ENCODE assay signal across 27 mouse cellular contexts in genomic region chr19:4014802-4015201, GRCm38 (mm10). TPM values are rescaled to one million over a fixed set of nuclear protein-coding genes. Genes with fewer than 3 reads are reported as not detected.
DNase-seq lines count a peak whose midpoint lies in the region; ATAC-seq and TF ChIP-seq lines count a peak whose summit lies in the region.
"Had no signal": no experiment of that assay in that cellular context is flagged by ENCODE, and none has a peak within 500 bp of the region (broad histone marks: within the 10 kb centered on the region; RNA-seq: fewer than 3 reads in every experiment).

No protein-coding gene starts in this region.

- peaks cover 7% of the 10 kb centered on the region for H3K36me3 ChIP-seq in forebrain, embryonic 13.5 days (ENCODE audit: poor library complexity, severe bottlenecking)
- H3K36me3 ChIP-seq in forebrain, postnatal 0 days (ENCODE audit: insufficient read depth), result no peaks in the 10 kb centered on the region; the same call in 1 of the 2 replicates
- H3K36me3 ChIP-seq in limb, embryonic 13.5 days, result peaks cover 12% of the 10 kb centered on the region
- H3K36me3 ChIP-seq in limb, embryonic 10.5 days, result peaks cover 13% of the 10 kb centered on the region
- H3K36me3 ChIP-seq in embryonic facial prominence, embryonic 13.5 days, result peaks cover 8% of the 10 kb centered on the region
- peaks cover 2% of the 10 kb centered on the region; the same call in 1 of the 2 replicates for H3K36me3 ChIP-seq in liver, embryonic 16.5 days (ENCODE audit: control insufficient read depth, insufficient read depth)

- peak overlapping the region; percentile 1 for H3K9ac ChIP-seq in forebrain, embryonic 13.5 days
- H3K9ac ChIP-seq in forebrain, postnatal 0 days, result no peak overlapping the region
- 0 out of 2 replicates have a peak overlapping the region, but pooled peaks have one; percentile 45 for H3K9ac ChIP-seq in limb, embryonic 13.5 days
- H3K9ac ChIP-seq in embryonic facial prominence, embryonic 13.5 days, result peak overlapping the region; percentile 32; the same call in 1 of the 2 replicates
- H3K9ac ChIP-seq in liver, embryonic 16.5 days (ENCODE audit: low read depth, low read length), result no peak overlapping the region
- H3K9ac ChIP-seq: embryonic facial prominence, embryonic 15.5 days; hindbrain, embryonic 15.5 days; limb, embryonic 12.5 days; lung, embryonic 15.5 days; midbrain, embryonic 12.5 days; stomach, embryonic 15.5 days had no signal

- no peak for DNase-seq in forebrain, postnatal 0 days
- no peak for DNase-seq in limb, embryonic 10.5 days (ENCODE audit: low spot score)
- no peak for DNase-seq in gastrocnemius, adult 8-10 months (ENCODE audit: low spot score in 2 of 2)
- DNase-seq: adrenal gland, postnatal 25 days; B cell, adult 2 months; cerebellum, adult 11 months; gastrocnemius, adult 2 months; kidney, postnatal 36 days; layer of hippocampus, adult 9-11 months; thymus, adult 18-20 months; thymus, postnatal 4 days had no signal

- H3K4me2 ChIP-seq in forebrain, embryonic 13.5 days, result no peak overlapping the region
- no peak overlapping the region for H3K4me2 ChIP-seq in forebrain, postnatal 0 days (ENCODE audit: low read depth)
- H3K4me2 ChIP-seq in limb, embryonic 13.5 days (replicated peaks), result no peak overlapping the region
- H3K4me2 ChIP-seq in embryonic facial prominence, embryonic 13.5 days, result no peak overlapping the region
- no peak overlapping the region for H3K4me2 ChIP-seq in liver, embryonic 16.5 days (ENCODE audit: low read depth, low read length)
- H3K4me2 ChIP-seq: embryonic facial prominence, embryonic 15.5 days; hindbrain, embryonic 15.5 days; limb, embryonic 12.5 days; lung, embryonic 15.5 days; midbrain, embryonic 12.5 days; stomach, embryonic 15.5 days had no signal

- H3K4me3 ChIP-seq in forebrain, embryonic 13.5 days, result no peak overlapping the region
- no peak overlapping the region for H3K4me3 ChIP-seq in forebrain, postnatal 0 days (ENCODE audit: low read depth, low read length)
- no peak overlapping the region for H3K4me3 ChIP-seq in limb, embryonic 13.5 days
- H3K4me3 ChIP-seq in limb, embryonic 10.5 days, result no peak overlapping the region
- H3K4me3 ChIP-seq in embryonic facial prominence, embryonic 13.5 days, result no peak overlapping the region
- H3K4me3 ChIP-seq in liver, embryonic 16.5 days (ENCODE audit: low read depth, low read length), result no peak overlapping the region
- H3K4me3 ChIP-seq: embryonic facial prominence, embryonic 15.5 days; gastrocnemius, adult 2 months; hindbrain, embryonic 15.5 days; limb, embryonic 12.5 days; lung, embryonic 15.5 days; midbrain, embryonic 12.5 days; stomach, embryonic 15.5 days had no signal

- ATAC-seq in forebrain, embryonic 13.5 days, result no peak
- ATAC-seq in forebrain, postnatal 0 days, result no peak
- ATAC-seq in limb, embryonic 13.5 days (ENCODE audit: low FRiP score, low read depth), result no peak
- ATAC-seq in embryonic facial prominence, embryonic 13.5 days (ENCODE audit: insufficient number of reproducible peaks, insufficient read depth, low FRiP score, low TSS enrichment, low read depth), result no peak
- ATAC-seq in liver, embryonic 16.5 days (ENCODE audit: low read depth), result no peak
- ATAC-seq: intestine, embryonic 16.5 days had no signal

- TF ChIP-seq CTCF in forebrain, postnatal 0 days (IDR thresholded peaks at IDR 0.05; ENCODE audit: low read depth), result no peak

- no peak overlapping the region for H3K27ac ChIP-seq in forebrain, embryonic 13.5 days
- no peak overlapping the region for H3K27ac ChIP-seq in forebrain, postnatal 0 days (ENCODE audit: low read depth, low read length)
- no peak overlapping the region for H3K27ac ChIP-seq in limb, embryonic 13.5 days
- no peak overlapping the region; the same call in 1 of the 2 replicates for H3K27ac ChIP-seq in limb, embryonic 10.5 days
- no peak overlapping the region for H3K27ac ChIP-seq in embryonic facial prominence, embryonic 13.5 days
- peak overlapping the region; percentile 71 for H3K27ac ChIP-seq in liver, embryonic 16.5 days (ENCODE audit: low read length)
- H3K27ac ChIP-seq: embryonic facial prominence, embryonic 15.5 days; gastrocnemius, adult 2 months; hindbrain, embryonic 15.5 days; limb, embryonic 12.5 days; lung, embryonic 15.5 days; macrophage; midbrain, embryonic 12.5 days; stomach, embryonic 15.5 days had no signal

- H3K27me3 ChIP-seq in forebrain, embryonic 13.5 days, result no peaks in the 10 kb centered on the region
- no peaks in the 10 kb centered on the region for H3K27me3 ChIP-seq in forebrain, postnatal 0 days (ENCODE audit: insufficient read depth, low read length)
- H3K27me3 ChIP-seq in limb, embryonic 13.5 days, result no peaks in the 10 kb centered on the region
- H3K27me3 ChIP-seq in limb, embryonic 10.5 days (ENCODE audit: low read depth, poor library complexity, severe bottlenecking), result no peaks in the 10 kb centered on the region
- H3K27me3 ChIP-seq in embryonic facial prominence, embryonic 13.5 days, result no peaks in the 10 kb centered on the region
- H3K27me3 ChIP-seq in liver, embryonic 16.5 days (ENCODE audit: control insufficient read depth, insufficient read depth, low read depth, low read length), result no peaks in the 10 kb centered on the region
- H3K27me3 ChIP-seq: embryonic facial prominence, embryonic 15.5 days; hindbrain, embryonic 15.5 days; limb, embryonic 12.5 days; lung, embryonic 15.5 days; stomach, embryonic 15.5 days had no signal

- peaks cover 22% of the 10 kb centered on the region for H3K4me1 ChIP-seq in forebrain, embryonic 13.5 days
- H3K4me1 ChIP-seq in forebrain, postnatal 0 days (ENCODE audit: insufficient read depth), result peaks cover 6% of the 10 kb centered on the region
- H3K4me1 ChIP-seq in limb, embryonic 13.5 days, result peaks cover 14% of the 10 kb centered on the region
- H3K4me1 ChIP-seq in limb, embryonic 10.5 days, result peaks cover 27% of the 10 kb centered on the region
- H3K4me1 ChIP-seq in embryonic facial prominence, embryonic 13.5 days, result peaks cover 20% of the 10 kb centered on the region
- peaks cover 47% of the 10 kb centered on the region for H3K4me1 ChIP-seq in liver, embryonic 16.5 days (ENCODE audit: control insufficient read depth, low read depth, low read length)

- H3K9me3 ChIP-seq in forebrain, embryonic 13.5 days (replicated peaks), result no peaks in the 10 kb centered on the region
- H3K9me3 ChIP-seq in forebrain, postnatal 0 days (ENCODE audit: low read length), result no peaks in the 10 kb centered on the region
- H3K9me3 ChIP-seq in limb, embryonic 13.5 days, result no peaks in the 10 kb centered on the region
- H3K9me3 ChIP-seq in limb, embryonic 10.5 days (replicated peaks), result no peaks in the 10 kb centered on the region
- no peaks in the 10 kb centered on the region for H3K9me3 ChIP-seq in embryonic facial prominence, embryonic 13.5 days
- H3K9me3 ChIP-seq in liver, embryonic 16.5 days (replicated peaks; ENCODE audit: control insufficient read depth, low read length), result no peaks in the 10 kb centered on the region
- H3K9me3 ChIP-seq: embryonic facial prominence, embryonic 15.5 days; hindbrain, embryonic 15.5 days; limb, embryonic 12.5 days; lung, embryonic 15.5 days; midbrain, embryonic 12.5 days; stomach, embryonic 15.5 days had no signal

RNA-seq across cellular contexts. Expression of gene Ndufv1, which starts 2.2 kb away (rescaled TPM):
- polyA plus RNA-seq in forebrain, embryonic 13.5 days (2015; fragmentation: Nextera tagmentation; extraction: Ambion mirVana), result 202 and 216 TPM in 2 replicates
- total RNA-seq in forebrain, postnatal 0 days (2014; rRNA removed), result 250 and 281 TPM in 2 replicates
- 268 TPM in 2 replicates for polyA plus RNA-seq in forebrain, postnatal 0 days (2015; fragmentation: Nextera tagmentation; extraction: Ambion mirVana)
- 188 and 199 TPM in 2 replicates for polyA plus RNA-seq in limb, embryonic 13.5 days (2015; fragmentation: Nextera tagmentation; extraction: Ambion mirVana)
- polyA plus RNA-seq in limb, embryonic 10.5 days (2016; fragmentation: Nextera tagmentation; extraction: Ambion mirVana), result 220 and 221 TPM in 2 replicates
- 178 and 206 TPM in 2 replicates for polyA plus RNA-seq in embryonic facial prominence, embryonic 13.5 days (2015; fragmentation: Nextera tagmentation; extraction: Ambion mirVana)
- polyA plus RNA-seq in liver, embryonic 16.5 days (2015; fragmentation: Nextera tagmentation; extraction: Ambion mirVana), result 144 and 145 TPM in 2 replicates
- total RNA-seq in gastrocnemius, adult 8-10 months (2022), result 100 to 1,000 TPM; 435 to 477 (median 462) TPM

RNA-seq across cellular contexts. Expression of gene Doc2g, which starts 11.7 kb away (rescaled TPM):
- polyA plus RNA-seq in forebrain, embryonic 13.5 days (2015; fragmentation: Nextera tagmentation; extraction: Ambion mirVana), result 5.5 and 5.7 TPM in 2 replicates
- 16.0 and 17.8 TPM in 2 replicates for total RNA-seq in forebrain, postnatal 0 days (2014; rRNA removed)
- polyA plus RNA-seq in forebrain, postnatal 0 days (2015; fragmentation: Nextera tagmentation; extraction: Ambion mirVana), result 5.7 and 6.3 TPM in 2 replicates
- 4.6 and 5.5 TPM in 2 replicates for polyA plus RNA-seq in limb, embryonic 13.5 days (2015; fragmentation: Nextera tagmentation; extraction: Ambion mirVana)
- 5.0 and 7.6 TPM in 2 replicates for polyA plus RNA-seq in limb, embryonic 10.5 days (2016; fragmentation: Nextera tagmentation; extraction: Ambion mirVana)
- 7.3 and 8.1 TPM in 2 replicates for polyA plus RNA-seq in embryonic facial prominence, embryonic 13.5 days (2015; fragmentation: Nextera tagmentation; extraction: Ambion mirVana)
- 0.42 and 0.75 TPM in 2 replicates for polyA plus RNA-seq in liver, embryonic 16.5 days (2015; fragmentation: Nextera tagmentation; extraction: Ambion mirVana)
- 1 to 10 TPM in 1 of 4 experiments, under 1 TPM in 3; 0.36 to 1.2 (median 0.73) TPM for total RNA-seq in gastrocnemius, adult 8-10 months (2022)
- polyA plus RNA-seq: macrophage had no signal

RNA-seq across cellular contexts. Expression of gene Gm49405, which starts 14.4 kb away (rescaled TPM):
- polyA plus RNA-seq in forebrain, embryonic 13.5 days (2015; fragmentation: Nextera tagmentation; extraction: Ambion mirVana), result 5.4 and 5.7 TPM in 2 replicates
- total RNA-seq in forebrain, postnatal 0 days (2014; rRNA removed), result 7.8 and 8.5 TPM in 2 replicates
- polyA plus RNA-seq in forebrain, postnatal 0 days (2015; fragmentation: Nextera tagmentation; extraction: Ambion mirVana), result 2.1 and 2.6 TPM in 2 replicates
- polyA plus RNA-seq in limb, embryonic 13.5 days (2015; fragmentation: Nextera tagmentation; extraction: Ambion mirVana), result 4.5 and 4.7 TPM in 2 replicates
- 3.5 and 4.6 TPM in 2 replicates for polyA plus RNA-seq in limb, embryonic 10.5 days (2016; fragmentation: Nextera tagmentation; extraction: Ambion mirVana)
- polyA plus RNA-seq in embryonic facial prominence, embryonic 13.5 days (2015; fragmentation: Nextera tagmentation; extraction: Ambion mirVana), result 5.6 and 6.5 TPM in 2 replicates
- polyA plus RNA-seq in liver, embryonic 16.5 days (2015; fragmentation: Nextera tagmentation; extraction: Ambion mirVana), result 0.41 and 0.48 TPM in 2 replicates
- total RNA-seq in gastrocnemius, adult 8-10 months (2022), result under 1 TPM; 0.12 to 0.39 (median 0.15) TPM

RNA-seq across cellular contexts. Expression of gene Nudt8, which starts 14.4 kb away (rescaled TPM):
- polyA plus RNA-seq in forebrain, embryonic 13.5 days (2015; fragmentation: Nextera tagmentation; extraction: Ambion mirVana), result 25.8 and 28.2 TPM in 2 replicates
- total RNA-seq in forebrain, postnatal 0 days (2014; rRNA removed), result 26.7 and 30.8 TPM in 2 replicates
- polyA plus RNA-seq in forebrain, postnatal 0 days (2015; fragmentation: Nextera tagmentation; extraction: Ambion mirVana), result 36.3 and 40.4 TPM in 2 replicates
- polyA plus RNA-seq in limb, embryonic 13.5 days (2015; fragmentation: Nextera tagmentation; extraction: Ambion mirVana), result 32.9 and 34.2 TPM in 2 replicates
- 32.4 and 36.0 TPM in 2 replicates for polyA plus RNA-seq in limb, embryonic 10.5 days (2016; fragmentation: Nextera tagmentation; extraction: Ambion mirVana)
- 36.5 and 37.8 TPM in 2 replicates for polyA plus RNA-seq in embryonic facial prominence, embryonic 13.5 days (2015; fragmentation: Nextera tagmentation; extraction: Ambion mirVana)
- polyA plus RNA-seq in liver, embryonic 16.5 days (2015; fragmentation: Nextera tagmentation; extraction: Ambion mirVana), result 12.2 and 12.6 TPM in 2 replicates
- total RNA-seq in gastrocnemius, adult 8-10 months (2022), result 10 to 100 TPM; 19.0 to 24.8 (median 22.8) TPM

RNA-seq across cellular contexts. Expression of gene Tbx10, which starts 22.2 kb away (rescaled TPM):
- not detected in 2 replicates for polyA plus RNA-seq in forebrain, embryonic 13.5 days (2015; fragmentation: Nextera tagmentation; extraction: Ambion mirVana)
- not detected in 2 replicates for total RNA-seq in forebrain, postnatal 0 days (2014; rRNA removed)
- polyA plus RNA-seq in forebrain, postnatal 0 days (2015; fragmentation: Nextera tagmentation; extraction: Ambion mirVana), result not detected in 2 replicates
- polyA plus RNA-seq in limb, embryonic 13.5 days (2015; fragmentation: Nextera tagmentation; extraction: Ambion mirVana), result not detected in 2 replicates
- 0.10 TPM in 1 of 2 replicates, not detected in the other for polyA plus RNA-seq in limb, embryonic 10.5 days (2016; fragmentation: Nextera tagmentation; extraction: Ambion mirVana)
- not detected in 2 replicates for polyA plus RNA-seq in embryonic facial prominence, embryonic 13.5 days (2015; fragmentation: Nextera tagmentation; extraction: Ambion mirVana)
- polyA plus RNA-seq in liver, embryonic 16.5 days (2015; fragmentation: Nextera tagmentation; extraction: Ambion mirVana), result 0.09 TPM in 1 of 2 replicates, not detected in the other
- under 1 TPM in 1 of 4 experiments, not detected in 3; 0.16 TPM for total RNA-seq in gastrocnemius, adult 8-10 months (2022)
- total RNA-seq: adrenal gland, postnatal 25 days; gastrocnemius, adult 2 months; granulocyte monocyte progenitor cell, adult 5-6 weeks; heart, postnatal 25 days; left cerebral cortex, adult 8-10 months had no signal
- polyA plus RNA-seq: embryonic facial prominence, embryonic 15.5 days; limb, embryonic 12.5 days; lung, embryonic 15.5 days; macrophage; midbrain, embryonic 12.5 days; neural tube, embryonic 14.5 days had no signal

Comparison
In these comparisons a context has a peak if more than half of its experiments do, and no peak if none do; other contexts are left out.
1. H3K9ac ChIP-seq: peak in forebrain, embryonic 13.5 days (single experiment), limb, embryonic 13.5 days (single experiment) and embryonic facial prominence, embryonic 13.5 days (single experiment); none in forebrain, postnatal 0 days (single experiment) and liver, embryonic 16.5 days (single experiment).